Comparison of ENCODE assay signal across 9 mouse cellular contexts in the genomic region with DNA sequence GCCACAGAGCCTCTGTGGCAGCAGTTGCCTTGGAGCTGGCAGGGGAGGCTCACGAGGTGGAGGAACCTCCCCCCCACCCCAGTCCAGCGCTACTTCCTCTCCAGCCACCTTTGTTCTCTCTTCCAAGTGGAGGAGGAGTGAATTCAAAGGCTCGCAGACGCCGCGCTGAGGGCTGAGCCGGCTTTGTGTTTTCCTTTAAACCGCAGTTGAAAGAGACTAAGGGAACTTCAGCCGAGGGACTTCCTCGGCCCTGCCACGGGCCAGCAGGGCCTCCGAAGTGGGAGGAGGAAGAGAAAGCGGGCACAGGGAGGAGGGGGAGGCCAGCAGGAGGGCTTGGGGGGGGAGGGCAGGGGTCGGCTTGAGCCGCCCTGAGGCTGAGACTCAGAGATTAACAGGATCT. TPM values are rescaled to one million over a fixed set of nuclear protein-coding genes. Genes with fewer than 3 reads are reported as not detected.
DNase-seq lines count a peak whose midpoint lies in the region; ATAC-seq lines count a peak whose summit lies in the region.
"Had no signal": no experiment of that assay in that cellular context is flagged by ENCODE, and none has a peak within 500 bp of the region (broad histone marks: within the 10 kb centered on the region; RNA-seq: fewer than 3 reads in every experiment).

No protein-coding gene starts in this region.

- H3K4me2 ChIP-seq in heart, embryonic 12.5 days: peak overlapping the region; percentile 55
- H3K4me2 ChIP-seq in embryonic facial prominence, embryonic 11.5 days (ENCODE audit: low read depth, low read length): peak overlapping the region; percentile 23
- peak overlapping the region; percentile 42 for H3K4me2 ChIP-seq in kidney, embryonic 15.5 days

- H3K4me3 ChIP-seq in heart, embryonic 12.5 days: peak overlapping the region; percentile 11; the same call in 1 of the 2 replicates
- no peak overlapping the region for H3K4me3 ChIP-seq in embryonic facial prominence, embryonic 11.5 days (ENCODE audit: low read depth, low read length)
- H3K4me3 ChIP-seq in kidney, embryonic 15.5 days (replicated peaks): 0 out of 2 replicates have a peak overlapping the region, but pooled peaks have one; percentile 8

- WGBS in heart, embryonic 12.5 days: under 1% methylated on average over 15 of the region's 15 CpGs
- whole genome bisulfite sequencing in embryonic facial prominence, embryonic 11.5 days: 2% methylated on average over 15 of the region's 15 CpGs
- 0% methylated on average over 15 of the region's 15 CpGs for WGBS in kidney, embryonic 15.5 days

- no peaks in the 10 kb centered on the region for H3K9me3 ChIP-seq in heart, embryonic 12.5 days (replicated peaks)
- no peaks in the 10 kb centered on the region for H3K9me3 ChIP-seq in embryonic facial prominence, embryonic 11.5 days (replicated peaks; ENCODE audit: control insufficient read depth, low read length)
- no peaks in the 10 kb centered on the region for H3K9me3 ChIP-seq in kidney, embryonic 15.5 days (replicated peaks)

- no peak overlapping the region for H3K27ac ChIP-seq in heart, embryonic 12.5 days (ENCODE audit: poor library complexity, severe bottlenecking)
- peak overlapping the region; percentile 35; the same call in 1 of the 2 replicates for H3K27ac ChIP-seq in embryonic facial prominence, embryonic 11.5 days (replicated peaks; ENCODE audit: low read depth, low read length)
- H3K27ac ChIP-seq in kidney, embryonic 15.5 days: no peak overlapping the region

- peaks cover 82% of the 10 kb centered on the region for H3K27me3 ChIP-seq in heart, embryonic 12.5 days (replicated peaks)
- no peaks in the 10 kb centered on the region for H3K27me3 ChIP-seq in embryonic facial prominence, embryonic 11.5 days (ENCODE audit: control insufficient read depth, insufficient read depth, low read length)
- H3K27me3 ChIP-seq in kidney, embryonic 15.5 days: peaks cover 72% of the 10 kb centered on the region

- no peaks in the 10 kb centered on the region for H3K36me3 ChIP-seq in heart, embryonic 12.5 days
- H3K36me3 ChIP-seq in embryonic facial prominence, embryonic 11.5 days (replicated peaks; ENCODE audit: control insufficient read depth, insufficient read depth, low read depth, low read length): no peaks in the 10 kb centered on the region
- H3K36me3 ChIP-seq in kidney, embryonic 15.5 days: no peaks in the 10 kb centered on the region

- intact Hi-C loops in heart, postnatal 10 days (cut with DNase I): no loop called here

- 0 out of 2 replicates have a peak, but pooled peaks have one; percentile 7 for ATAC-seq in heart, embryonic 12.5 days (ENCODE audit: insufficient number of reproducible peaks, low FRiP score)
- ATAC-seq in embryonic facial prominence, embryonic 11.5 days (replicated peaks; ENCODE audit: insufficient number of reproducible peaks, low FRiP score, low TSS enrichment, low read depth): no peak; the same call in 1 of the 2 replicates
- peak; percentile 30; the same call in 1 of the 2 replicates for ATAC-seq in kidney, embryonic 15.5 days (replicated peaks; ENCODE audit: low FRiP score)
- ATAC-seq in monocyte, adult 5-6 weeks (replicated peaks; ENCODE audit: insufficient number of reproducible peaks, low FRiP score, low TSS enrichment, poor library complexity, severe bottlenecking): 0 out of 2 replicates have a peak, but pooled peaks have one; percentile 24
- ATAC-seq in inflammation-experienced regulatory T-cells, adult 6 months: no peak

- H3K4me1 ChIP-seq in heart, embryonic 12.5 days (replicated peaks): peaks cover 20% of the 10 kb centered on the region
- H3K4me1 ChIP-seq in embryonic facial prominence, embryonic 11.5 days (ENCODE audit: control insufficient read depth, insufficient read depth, low read length): peaks cover 8% of the 10 kb centered on the region
- H3K4me1 ChIP-seq in kidney, embryonic 15.5 days: peaks cover 44% of the 10 kb centered on the region

- no peak overlapping the region for H3K9ac ChIP-seq in heart, embryonic 12.5 days
- H3K9ac ChIP-seq in embryonic facial prominence, embryonic 11.5 days (replicated peaks; ENCODE audit: low read length): peak overlapping the region; percentile 44
- 0 out of 2 replicates have a peak overlapping the region, but pooled peaks have one; percentile 10 for H3K9ac ChIP-seq in kidney, embryonic 15.5 days

- DNase-seq in heart, postnatal 10 days: no peak
- DNase-seq in embryonic facial prominence, embryonic 11.5 days (ENCODE audit: low spot score): peak; percentile 75
- no peak for DNase-seq in gastrocnemius, adult 18-20 months (ENCODE audit: low spot score)
- DNase-seq in adrenal gland, adult 18-20 months (ENCODE audit: low spot score in 2 of 2): no peak

RNA-seq across cellular contexts. Expression of a gene that starts 43.0 kb away (rescaled TPM):
- not detected in 2 replicates for polyA plus RNA-seq in heart, embryonic 12.5 days (2016; fragmentation: Nextera tagmentation; extraction: Ambion mirVana)
- total RNA-seq in heart, postnatal 10 days (2021): not detected
- not detected in 2 replicates for polyA plus RNA-seq in embryonic facial prominence, embryonic 11.5 days (2014; fragmentation: Nextera tagmentation; extraction: Ambion mirVana)
- polyA plus RNA-seq in kidney, embryonic 15.5 days (2015; fragmentation: Nextera tagmentation; extraction: Ambion mirVana): not detected in 2 replicates
- total RNA-seq in monocyte, adult 5-6 weeks (2017): not detected in 3 replicates
- not detected for total RNA-seq in gastrocnemius, adult 18-20 months (2021)
- not detected for polyA plus RNA-seq in inflammation-experienced regulatory T-cells, adult 6 months (2017; shearing (Covaris generic))
- total RNA-seq in adrenal gland, adult 18-20 months (2021): not detected
- polyA plus RNA-seq: C2C12 had no signal

Comparison
In these comparisons a context has a peak if more than half of its experiments do, and no peak if none do; other contexts are left out.
1. ATAC-seq: peak in heart, embryonic 12.5 days (single experiment), kidney, embryonic 15.5 days (single experiment) and monocyte, adult 5-6 weeks (single experiment); none in embryonic facial prominence, embryonic 11.5 days (single experiment) and inflammation-experienced regulatory T-cells, adult 6 months (single experiment).
2. Peak in every context shown above with its lines, with median percentiles within 50 percentile points of each other: H3K4me2 ChIP-seq.